Mouse (Mus musculus): Measurements from ENCODE around the gene Trim9.

Trim9 gene

GRCm38 (mm10) chr12:70212501-70212900 lies 134.9 kb downstream of the Trim9 start:
- no peak for DNase-seq (ENCODE audit: low spot score in 2 of 2)

DNA sequence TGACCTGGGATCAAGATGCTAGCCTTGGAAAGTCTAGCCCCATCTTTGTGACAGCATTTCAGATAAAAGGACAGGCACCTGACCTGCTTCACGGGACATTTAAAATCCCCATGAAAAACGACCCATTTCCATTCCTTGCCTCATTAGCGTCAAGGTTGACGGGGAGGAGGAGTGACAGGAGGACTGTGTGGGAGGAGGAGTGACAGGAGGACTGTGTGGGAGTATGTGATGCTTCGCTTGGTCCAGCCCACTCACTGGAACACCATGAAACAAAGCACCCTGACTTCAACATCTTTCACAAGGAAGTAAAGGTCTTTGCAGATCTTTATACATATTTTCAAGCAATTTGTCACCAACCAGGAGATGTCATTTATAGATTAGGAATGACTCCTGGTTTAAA lies 139.2 kb downstream of the Trim9 start:
- no peak for DNase-seq (ENCODE audit: low spot score in 2 of 2)

- no peak for DNase-seq (ENCODE audit: low spot score in 2 of 2)
Measured at GRCm38 (mm10) chr12:70204433-70204832, 143.0 kb downstream of the Trim9 start.

- no peak for DNase-seq (ENCODE audit: low spot score in 2 of 2)
Measured at GRCm38 (mm10) chr12:70201926-70202529, 145.4 kb downstream of the Trim9 start.

GRCm38 (mm10) chr12:70196341-70196740 lies 151.1 kb downstream of the Trim9 start:
- DNase-seq (ENCODE audit: low spot score in 2 of 2), result no peak

DNA sequence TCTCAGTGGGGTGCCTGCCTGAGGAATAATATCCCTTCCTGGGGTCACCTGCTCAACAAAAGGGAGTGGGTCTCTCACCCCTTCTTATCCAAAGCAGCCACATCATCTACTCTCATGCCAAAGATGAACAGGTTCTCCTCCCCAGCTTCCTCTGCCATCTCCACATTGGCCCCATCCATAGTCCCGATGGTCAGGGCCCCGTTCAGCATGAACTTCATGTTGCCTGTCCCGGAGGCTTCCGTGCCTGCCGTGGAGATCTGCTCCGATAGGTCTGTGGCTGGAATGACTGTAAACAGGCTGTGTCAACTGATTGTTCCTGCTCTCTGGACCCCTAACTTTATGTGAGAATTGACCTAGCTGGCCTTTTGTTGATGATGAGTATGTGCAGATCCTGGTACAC lies 152.0 kb downstream of the Trim9 start:
- no peak for DNase-seq (ENCODE audit: low spot score in 2 of 2)

Data from heart, adult 9 months (tissue).